Mouse (Mus musculus) spleen, embryonic (tissue): ENCODE results near the gene Cyp2c67.
"Not testable (repeated sequence)": the region's sequence is repeated elsewhere in the genome, so short reads cannot be mapped to it uniquely, and the experiment has no call there.

Experiments used
- CTCF ChIA-PET: fragments of 350-600 bp; sonication (Branson Sonifier 250); formaldehyde crosslinking; loops from one replicate; lab custom pipeline; 2022; lab: Charles Lee

The Cyp2c67 gene

DNA sequence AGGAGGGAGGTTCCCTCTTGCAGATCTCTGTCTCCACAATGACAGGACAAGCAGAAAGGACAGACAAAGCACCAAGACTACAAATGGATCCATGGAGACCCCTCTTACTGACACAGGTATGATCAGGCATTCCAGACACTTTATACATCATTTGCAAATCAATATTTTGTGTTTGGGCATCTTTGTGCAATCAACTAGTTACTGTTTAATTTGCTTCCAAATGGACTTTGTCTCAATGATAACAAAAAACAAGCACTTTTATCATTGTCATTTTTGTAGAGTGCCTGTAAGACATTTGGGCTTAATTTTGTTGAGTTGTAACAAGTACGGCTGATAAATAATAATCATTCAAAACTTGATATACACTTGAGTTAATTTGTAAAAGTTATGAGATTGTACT, at the start of gene Cyp2c67:
TSS of gene Cyp2c67 (minus strand) at position 114 of the 400 bp plus-strand sequence.
- CTCF ChIA-PET, result no interaction called here

DNA sequence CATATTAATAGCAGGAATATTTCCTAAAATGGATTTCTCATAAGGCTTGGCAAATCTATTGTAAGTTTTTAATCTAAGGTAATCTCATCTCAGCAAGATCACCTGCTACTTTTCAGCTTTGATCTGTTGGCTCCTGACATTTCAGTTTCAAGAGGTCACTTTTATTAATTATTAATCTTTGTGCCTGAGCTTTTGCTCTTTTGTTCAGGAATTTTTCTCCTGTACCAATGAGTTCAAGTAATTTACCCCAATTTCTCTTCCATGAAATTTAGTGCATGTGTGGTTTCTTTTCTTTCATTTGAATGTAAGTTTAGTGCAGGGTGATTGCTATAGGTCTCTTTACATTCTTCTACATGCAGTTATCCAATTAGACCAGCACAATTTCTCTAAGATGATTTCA, 16.8 kb upstream of the Cyp2c67 start:
- CTCF ChIA-PET, result not testable (repeated sequence)

DNA sequence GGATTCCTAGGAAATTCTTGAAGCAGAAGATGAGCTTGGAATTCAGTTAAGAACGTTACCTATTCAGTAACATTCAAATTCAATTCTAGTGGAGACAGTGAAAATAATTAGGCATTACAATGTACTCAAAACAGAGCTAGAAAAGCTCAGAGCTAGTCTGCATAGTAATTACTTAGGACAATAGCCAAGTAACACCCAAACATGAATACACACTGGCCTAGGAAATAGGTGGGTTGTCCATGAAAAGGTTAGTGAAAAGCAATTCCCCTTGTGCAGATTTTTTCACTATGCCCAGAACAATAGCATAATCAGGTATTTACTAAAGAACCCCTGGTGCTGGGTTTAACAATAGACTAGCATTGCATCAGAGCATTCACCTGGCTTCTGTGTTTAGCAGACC, 3.5 kb upstream of the Cyp2c67 start:
- CTCF ChIA-PET, result no interaction called here

DNA sequence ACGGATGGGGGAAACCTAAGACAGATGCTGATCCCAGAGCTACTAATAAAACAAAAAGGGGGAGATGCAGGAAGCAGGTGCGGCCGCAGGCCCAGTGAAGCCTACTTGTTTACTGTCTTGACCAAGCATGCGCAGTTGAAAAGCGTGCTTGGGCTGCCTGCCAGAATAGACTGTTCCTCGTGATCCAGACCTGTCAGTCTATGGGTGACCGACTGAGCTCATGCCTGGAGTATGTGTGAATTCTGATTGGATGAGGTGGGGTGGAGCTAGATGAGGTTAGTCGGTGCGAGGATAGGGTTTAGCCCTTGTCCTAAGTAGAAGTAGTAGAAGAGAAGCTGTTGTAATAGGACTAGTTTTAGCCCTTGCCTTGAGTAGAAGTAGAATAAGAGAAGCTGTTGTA, 1.3 kb downstream of the Cyp2c67 start:
- CTCF ChIA-PET, result no interaction called here

DNA sequence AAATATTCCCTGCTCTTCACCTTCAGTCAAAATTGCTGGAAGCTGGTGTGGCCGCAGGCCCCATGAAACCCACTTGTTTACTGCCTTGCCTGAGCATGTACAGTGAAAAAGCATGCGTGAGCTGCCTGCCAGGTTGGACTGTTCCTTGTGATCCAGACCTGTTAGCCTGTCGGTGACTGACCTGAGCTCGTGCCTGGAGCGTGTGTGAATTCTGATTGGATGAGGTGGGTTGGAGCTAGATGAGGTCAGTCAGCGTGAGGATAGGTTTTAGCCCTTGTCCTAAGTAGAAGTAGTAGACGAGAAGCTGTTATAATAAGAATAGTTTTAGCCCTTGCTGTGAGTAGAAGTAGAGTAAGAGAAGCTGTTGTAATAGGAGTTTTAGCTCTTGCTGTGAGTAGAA, 4.3 kb downstream of the Cyp2c67 start:
- CTCF ChIA-PET, result not testable (repeated sequence)
